Mouse (Mus musculus) midbrain, embryonic 12.5 days (tissue): ENCODE results near the gene Pold1. TPM values are rescaled to one million over a fixed set of nuclear protein-coding genes. Genes with fewer than 3 reads are reported as not detected.

Experiments used
- ATAC-seq: fragments of 200-750 bp; cut with Nextera tagmentation; 2 replicates; pipeline ENCODE4 v1.8.0; 2017; ENCODE audit warnings: low read depth, moderate TSS enrichment, moderate library complexity; ENCODE audit not compliant: low FRiP score
- H3K27ac ChIP-seq: fragments of 300-500 bp; sonication (generic); replicated peaks from 2 replicates; pipeline ENCODE4 v1.5.1; 2016; ENCODE audit warnings: mild to moderate bottlenecking
- H3K27me3 ChIP-seq: fragments of 300-500 bp; sonication (generic); 2 replicates; pipeline ENCODE4 v1.6.1; 2016; ENCODE audit warnings: mild to moderate bottlenecking
- H3K36me3 ChIP-seq: fragments of 300-500 bp; sonication (generic); 2 replicates; pipeline ENCODE4 v1.6.1; 2016
- H3K4me1 ChIP-seq: fragments of 300-500 bp; sonication (generic); 2 replicates; pipeline ENCODE4 v1.6.1; 2016
- H3K4me2 ChIP-seq: fragments of 300-500 bp; sonication (generic); replicated peaks from 2 replicates; pipeline ENCODE4 v1.6.1; 2016; ENCODE audit warnings: mild to moderate bottlenecking, moderate library complexity
- H3K4me3 ChIP-seq: fragments of 300-500 bp; sonication (generic); 2 replicates; pipeline ENCODE4 v1.5.1; 2016; ENCODE audit warnings: mild to moderate bottlenecking
- H3K9ac ChIP-seq: fragments of 300-500 bp; sonication (generic); replicated peaks from 2 replicates; pipeline ENCODE4 v1.6.1; 2016; ENCODE audit warnings: mild to moderate bottlenecking, moderate library complexity
- H3K9me3 ChIP-seq: fragments of 300-500 bp; sonication (generic); 2 replicates; pipeline ENCODE4 v1.6.1; 2016; ENCODE audit warnings: mild to moderate bottlenecking
- WGBS: fragments of 180-500 bp; shearing (Covaris S2); methylation state at CpG from one replicate; pipeline ENCODE4 v1.1.7; 2016; 5-methylcytosine and 5-hydroxymethylcytosine counted together
- polyA plus RNA-seq: library from polyadenylated mRNA; unstranded; fragments of >200 nt; fragmentation: Nextera tagmentation; extraction: Ambion mirVana; gene quantifications from 2 replicates; pipeline ENCODE4 v1.2.1, GENCODE M21; 2016

Gene Pold1
- polyA plus RNA-seq, 1 experiment from 2014 or later: 96.0 TPM

DNA sequence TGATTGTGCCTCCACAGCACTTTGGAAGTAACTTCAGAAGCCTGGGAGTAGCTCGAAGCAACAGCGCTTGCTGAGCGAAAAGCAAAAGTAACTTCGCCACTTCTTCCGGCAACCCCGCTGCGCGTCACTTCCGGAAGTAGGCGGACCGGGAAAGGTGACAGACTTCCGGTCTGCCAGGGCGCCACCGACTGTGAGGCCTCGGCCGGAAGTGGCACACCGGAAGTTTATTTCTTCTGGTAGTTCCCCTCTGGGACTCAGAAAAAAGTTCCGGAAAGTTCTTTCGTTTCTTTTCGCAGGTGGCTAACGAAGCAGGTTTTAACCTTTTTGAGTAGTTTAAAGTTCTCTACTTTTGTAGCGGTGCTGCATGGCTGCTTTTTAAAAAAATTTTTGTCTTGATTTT is 5.2 kb upstream of the Pold1 start, which contains the start of gene Nr1h2:
TSS of gene Nr1h2 (minus strand) at position 126 of the 400 bp plus-strand sequence.
- Histone ChIP-seq H3K4me3 (peak within 1 kb of the TSS; percentile 83), H3K4me1 (peaks cover 13% of the 10 kb centered on the region), H3K27me3 (peaks cover 8% of the 10 kb centered on the region; the same call in 1 of the 2 replicates), H3K36me3 (peaks cover 31% of the 10 kb centered on the region), H3K9me3 (no peaks in the 10 kb centered on the region), H3K9ac (peak within 1 kb of the TSS; percentile 64), H3K4me2 (peak within 1 kb of the TSS; percentile 60), H3K27ac (peak within 1 kb of the TSS; percentile 90)
- peak; percentile 71 for ATAC-seq
- under 1% methylated on average over 22 of the region's 22 CpGs for WGBS

DNA sequence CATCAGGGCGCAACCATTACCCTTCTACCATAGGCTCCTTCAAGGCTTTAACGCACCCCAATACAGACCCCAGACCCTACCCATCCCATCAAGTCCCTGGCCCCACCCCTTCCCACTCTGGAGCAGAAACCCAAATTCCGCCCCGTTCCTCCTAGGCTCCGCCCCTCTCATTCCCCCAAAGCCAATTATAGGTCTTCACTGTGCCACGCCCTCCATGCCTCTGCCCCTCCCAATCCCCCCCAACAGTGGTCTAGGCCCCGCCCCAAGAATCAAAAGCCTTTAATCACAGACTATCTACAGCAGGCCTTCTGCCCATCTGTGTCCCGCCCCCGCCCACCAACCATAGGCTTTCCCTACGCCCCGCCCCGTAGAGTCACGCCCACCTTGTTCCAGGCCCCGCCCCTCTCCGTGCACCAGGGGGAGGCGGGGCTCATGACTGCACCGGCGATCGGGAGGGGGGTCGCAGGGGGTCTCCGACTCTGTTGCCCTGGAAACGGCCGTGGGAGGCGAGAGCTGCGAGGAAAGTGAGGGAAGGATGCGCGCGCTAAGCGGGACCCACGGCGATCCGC is 4.6 kb upstream of the Pold1 start:
- H3K4me3 ChIP-seq: peak overlapping the region; percentile 83
- H3K27me3 ChIP-seq: peaks cover 8% of the 10 kb centered on the region; the same call in 1 of the 2 replicates
- H3K27ac ChIP-seq: peak overlapping the region; percentile 90
- ATAC-seq: peak; percentile 71
- no peaks in the 10 kb centered on the region for H3K9me3 ChIP-seq
- H3K36me3 ChIP-seq: peaks cover 31% of the 10 kb centered on the region
- under 1% methylated on average over 32 of the region's 32 CpGs for WGBS
- H3K4me1 ChIP-seq: peaks cover 13% of the 10 kb centered on the region
- peak overlapping the region; percentile 60 for H3K4me2 ChIP-seq
- peak overlapping the region; percentile 64 for H3K9ac ChIP-seq

DNA sequence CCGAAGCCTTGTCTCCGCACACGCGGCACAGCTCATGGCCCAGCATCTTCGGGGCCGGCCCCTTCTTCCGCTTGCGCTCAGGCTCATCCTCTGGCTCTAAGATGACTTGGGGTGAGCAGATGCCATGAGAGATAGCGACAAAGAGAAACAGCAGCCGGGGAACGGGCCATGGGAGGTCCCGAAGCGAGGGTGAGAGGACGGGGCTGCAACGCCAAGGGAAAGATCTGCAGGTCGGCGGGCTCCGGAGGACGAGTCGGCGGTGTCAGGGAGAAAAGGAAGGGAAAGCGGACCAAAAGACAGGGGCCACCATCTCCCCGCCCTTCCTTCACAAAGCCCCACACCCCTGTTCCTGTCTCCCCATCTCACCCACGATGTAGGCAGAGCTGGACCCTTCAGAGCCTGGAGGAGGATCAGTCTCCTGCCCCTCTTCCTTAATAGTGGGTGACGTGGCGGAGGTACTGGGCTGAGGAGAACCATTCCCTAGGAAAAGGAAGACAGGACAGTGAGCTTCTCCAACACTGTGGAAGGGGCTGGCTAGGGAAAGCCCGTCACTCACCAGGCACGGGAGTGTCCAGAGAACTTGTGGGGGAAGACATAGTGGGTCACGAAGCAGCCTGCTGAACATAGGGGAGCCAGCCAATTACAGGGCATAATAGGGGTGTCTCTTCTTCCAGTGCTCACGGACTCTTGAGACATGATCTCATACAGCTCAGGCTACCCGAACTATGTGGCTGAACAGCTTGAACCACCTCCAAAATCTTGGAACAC is 3.7 kb upstream of the Pold1 start:
- peak overlapping the region; percentile 83; the same call in 1 of the 2 replicates for H3K4me3 ChIP-seq
- peaks cover 21% of the 10 kb centered on the region for H3K4me1 ChIP-seq
- WGBS: 86% methylated on average over 31 of the region's 31 CpGs
- H3K36me3 ChIP-seq: peaks cover 31% of the 10 kb centered on the region
- peaks cover 8% of the 10 kb centered on the region; the same call in 1 of the 2 replicates for H3K27me3 ChIP-seq
- H3K27ac ChIP-seq: no peak overlapping the region
- H3K9ac ChIP-seq: no peak overlapping the region
- no peaks in the 10 kb centered on the region for H3K9me3 ChIP-seq
- peak overlapping the region; percentile 60 for H3K4me2 ChIP-seq
- no peak for ATAC-seq

DNA sequence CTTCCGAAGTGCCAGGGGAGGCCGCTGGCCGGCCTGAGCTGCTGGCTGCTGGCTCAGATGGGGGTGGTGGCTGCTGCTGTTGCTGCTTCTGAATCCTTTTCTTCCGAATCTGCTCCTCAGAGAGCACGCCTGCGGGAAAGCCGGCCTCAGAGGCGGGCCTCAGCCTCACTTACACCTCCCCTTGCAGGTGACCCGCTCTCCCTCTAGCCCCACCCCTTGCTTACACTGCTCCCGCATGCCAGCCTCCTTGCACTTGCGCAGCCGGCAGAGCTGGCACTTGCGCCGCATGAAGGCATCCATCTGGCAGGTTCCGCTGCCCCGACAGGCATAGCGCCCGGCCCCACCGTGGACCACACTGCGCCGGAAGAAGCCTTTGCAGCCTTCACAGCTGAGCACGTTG is 3.1 kb upstream of the Pold1 start:
- Histone ChIP-seq H3K4me3 (no peak overlapping the region), H3K9me3 (no peaks in the 10 kb centered on the region), H3K27ac (no peak overlapping the region), H3K36me3 (peaks cover 31% of the 10 kb centered on the region), H3K9ac (no peak overlapping the region), H3K27me3 (peaks cover 8% of the 10 kb centered on the region; the same call in 1 of the 2 replicates), H3K4me2 (no peak overlapping the region), H3K4me1 (peaks cover 26% of the 10 kb centered on the region)
- no peak for ATAC-seq
- WGBS: 83% methylated on average over 22 of the region's 22 CpGs

DNA sequence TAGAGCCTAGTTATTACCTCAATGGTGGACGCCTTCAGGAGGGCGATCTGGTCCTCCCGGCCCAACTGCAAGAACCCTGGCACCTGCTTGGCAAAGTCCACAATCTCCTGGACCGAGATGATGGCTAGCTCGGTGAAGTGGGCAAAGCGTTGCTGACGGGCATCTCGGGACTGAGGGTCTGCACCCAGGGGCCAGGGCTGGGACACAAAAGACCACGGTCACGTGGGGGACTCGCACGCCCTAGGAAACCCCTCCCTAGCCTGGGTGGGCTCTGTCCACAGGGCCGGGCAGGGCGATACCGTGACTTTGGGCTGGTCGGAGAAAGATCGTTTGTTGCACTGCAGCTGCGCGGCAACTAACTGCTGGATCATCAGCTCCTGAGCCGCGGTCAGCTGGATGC is 2.7 kb upstream of the Pold1 start:
- 94% methylated on average over 21 of the region's 21 CpGs for WGBS
- ATAC-seq: no peak
- H3K4me1 ChIP-seq: peaks cover 26% of the 10 kb centered on the region
- no peak overlapping the region for H3K4me3 ChIP-seq
- no peak overlapping the region for H3K27ac ChIP-seq
- no peaks in the 10 kb centered on the region for H3K9me3 ChIP-seq
- H3K27me3 ChIP-seq: peaks cover 8% of the 10 kb centered on the region; the same call in 1 of the 2 replicates
- no peak overlapping the region for H3K9ac ChIP-seq
- peaks cover 31% of the 10 kb centered on the region for H3K36me3 ChIP-seq
- no peak overlapping the region for H3K4me2 ChIP-seq

DNA sequence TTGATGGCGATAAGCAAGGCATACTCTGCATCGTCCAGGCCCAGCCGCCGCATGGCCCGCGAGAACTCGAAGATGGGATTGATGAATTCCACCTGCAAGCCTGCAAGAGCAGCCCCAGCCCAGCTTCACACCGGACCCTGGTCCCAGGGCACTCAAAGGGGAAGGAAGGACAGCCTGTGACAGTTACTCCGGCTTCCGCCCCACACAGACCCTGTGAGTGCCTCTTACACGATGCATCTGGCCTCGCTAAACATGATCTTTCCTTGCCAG is 1.7 kb upstream of the Pold1 start:
- no peak overlapping the region for H3K9ac ChIP-seq
- ATAC-seq: no peak
- H3K36me3 ChIP-seq: peaks cover 31% of the 10 kb centered on the region
- WGBS: 96% methylated on average over 12 of the region's 12 CpGs
- H3K4me1 ChIP-seq: peaks cover 26% of the 10 kb centered on the region
- H3K9me3 ChIP-seq: no peaks in the 10 kb centered on the region
- no peak overlapping the region for H3K4me2 ChIP-seq
- H3K4me3 ChIP-seq: no peak overlapping the region
- H3K27me3 ChIP-seq: 0 out of 2 replicates have a peak, but pooled peaks cover 2% of the 10 kb centered on the region
- no peak overlapping the region for H3K27ac ChIP-seq

DNA sequence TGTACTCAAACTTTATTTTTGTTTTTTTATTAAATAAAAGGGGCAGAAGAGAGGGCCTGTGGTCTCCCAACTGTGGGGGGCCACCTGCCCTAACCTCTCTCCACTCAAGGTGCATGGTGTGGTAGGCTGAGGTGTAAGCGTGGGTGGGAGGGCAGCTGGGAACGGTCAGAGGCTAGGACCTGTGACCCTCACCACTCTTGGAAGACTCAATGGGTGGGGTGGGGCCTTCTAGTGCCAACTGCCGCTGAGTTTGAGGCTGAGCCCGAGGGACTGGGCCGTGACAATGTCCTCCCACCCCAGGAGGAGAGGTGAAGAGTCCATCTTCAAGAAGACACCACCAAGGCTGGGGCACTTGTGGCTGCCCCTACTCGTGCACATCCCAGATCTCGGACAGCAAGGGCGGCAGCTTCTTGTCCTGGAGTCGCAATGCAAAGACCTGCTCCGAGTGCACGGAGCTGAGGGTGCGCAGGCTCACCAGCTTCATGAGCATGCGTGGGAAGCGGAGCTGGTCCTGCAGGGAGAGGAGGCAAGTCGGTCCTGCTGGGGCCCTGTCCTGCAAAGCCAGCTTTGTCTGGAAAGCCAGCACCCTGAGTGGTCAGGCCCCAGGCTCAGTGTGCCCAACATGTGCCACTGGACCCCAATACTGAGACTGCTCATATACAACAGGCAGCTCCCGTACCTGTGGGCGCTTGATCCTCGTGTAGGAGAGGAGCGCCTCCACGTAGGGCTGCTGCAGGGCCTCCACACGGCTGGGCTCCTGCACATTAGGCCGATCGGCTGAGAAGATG is 1.2 kb upstream of the Pold1 start:
- H3K9me3 ChIP-seq: no peaks in the 10 kb centered on the region
- no peak overlapping the region for H3K4me3 ChIP-seq
- H3K27me3 ChIP-seq: no peaks in the 10 kb centered on the region
- peaks cover 31% of the 10 kb centered on the region for H3K36me3 ChIP-seq
- no peak overlapping the region for H3K4me2 ChIP-seq
- H3K27ac ChIP-seq: no peak overlapping the region
- WGBS: 95% methylated on average over 23 of the region's 23 CpGs
- ATAC-seq: no peak
- H3K4me1 ChIP-seq: peaks cover 26% of the 10 kb centered on the region
- H3K9ac ChIP-seq: no peak overlapping the region

DNA sequence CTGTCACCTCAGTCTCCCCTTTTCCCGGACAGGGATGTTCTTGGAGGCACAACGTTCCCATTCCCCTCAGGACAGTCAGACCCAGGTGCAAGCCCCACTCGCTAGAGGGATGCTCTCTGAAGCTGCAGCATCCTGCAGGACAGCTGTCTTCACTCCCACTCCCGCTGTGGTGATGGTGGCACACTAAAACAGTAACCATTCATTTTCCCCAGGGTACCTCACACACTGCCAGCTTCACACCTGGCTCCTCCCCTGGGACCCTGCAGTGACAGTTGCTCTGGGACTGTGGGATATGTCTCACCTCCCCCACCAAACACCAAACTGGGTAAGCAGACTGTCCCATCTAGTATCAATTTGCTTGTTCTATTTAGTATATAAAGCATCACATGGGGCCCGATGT is 924 bp downstream of the Pold1 start:
- ATAC-seq: no peak

DNA sequence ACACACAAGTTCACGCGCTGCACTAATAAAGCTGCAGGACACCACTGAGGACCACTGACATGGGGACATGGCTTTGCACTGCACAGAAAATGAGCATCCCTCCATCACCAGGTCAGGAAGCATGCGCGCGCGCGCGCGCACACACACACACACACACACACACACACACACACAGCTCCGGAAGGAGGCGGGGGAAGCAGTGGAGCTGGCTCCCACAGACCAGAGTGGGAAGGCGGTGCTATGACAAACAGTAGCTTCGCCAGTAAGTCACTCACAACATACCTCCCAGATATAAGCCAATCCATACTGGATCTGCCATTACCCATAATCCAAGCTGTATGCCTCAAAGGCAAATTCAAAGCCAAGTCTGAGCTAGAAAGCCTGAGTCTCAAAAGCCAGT is 1.6 kb downstream of the Pold1 start:
- ATAC-seq: no peak
- peaks cover 35% of the 10 kb centered on the region for H3K36me3 ChIP-seq
- WGBS: 98% methylated on average over 11 of the region's 13 CpGs

More for the DNA sequence above, 924 bp downstream of the Pold1 start:
- Histone ChIP-seq H3K4me3 (peak overlapping the region; percentile 64), H3K27me3 (no peaks in the 10 kb centered on the region), H3K36me3 (peaks cover 31% of the 10 kb centered on the region), H3K27ac (no peak overlapping the region), H3K4me2 (peak overlapping the region; percentile 87), H3K4me1 (peaks cover 18% of the 10 kb centered on the region), H3K9me3 (no peaks in the 10 kb centered on the region), H3K9ac (peak overlapping the region; percentile 67)
- WGBS: 29% methylated on average over 5 of the region's 5 CpGs

DNA sequence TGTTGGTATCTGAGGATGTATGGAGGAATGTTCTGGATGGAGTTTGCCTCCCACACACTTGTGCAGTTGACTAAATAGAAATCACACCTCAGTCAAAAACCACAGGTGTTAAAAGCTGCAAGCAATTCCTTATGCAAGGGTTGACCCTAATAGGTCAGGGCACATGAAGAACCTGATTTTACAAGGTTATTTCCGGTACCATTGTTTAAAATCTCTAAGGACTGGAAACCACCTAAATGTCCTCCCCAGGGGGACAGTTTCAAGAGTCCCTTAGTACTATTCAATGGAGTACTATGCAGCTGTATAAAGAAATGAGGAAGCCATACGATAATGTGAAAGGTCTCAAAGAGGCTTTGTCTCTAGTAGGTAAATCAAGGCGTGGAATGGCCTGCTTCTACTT is 2.4 kb downstream of the Pold1 start:
- peaks cover 35% of the 10 kb centered on the region for H3K36me3 ChIP-seq
- H3K4me2 ChIP-seq: no peak overlapping the region
- no peak for ATAC-seq
- no peaks in the 10 kb centered on the region for H3K27me3 ChIP-seq
- H3K27ac ChIP-seq: no peak overlapping the region
- H3K9me3 ChIP-seq: no peaks in the 10 kb centered on the region
- 92% methylated on average over 3 of the region's 3 CpGs for WGBS
- H3K4me3 ChIP-seq: no peak overlapping the region
- peaks cover 14% of the 10 kb centered on the region for H3K4me1 ChIP-seq
- H3K9ac ChIP-seq: no peak overlapping the region

More for the DNA sequence above, 1.6 kb downstream of the Pold1 start:
- Histone ChIP-seq H3K4me3 (no peak overlapping the region), H3K9me3 (no peaks in the 10 kb centered on the region), H3K9ac (peak overlapping the region; percentile 67; the same call in 1 of the 2 replicates), H3K27ac (no peak overlapping the region), H3K27me3 (no peaks in the 10 kb centered on the region), H3K4me1 (peaks cover 14% of the 10 kb centered on the region), H3K4me2 (peak overlapping the region; percentile 87)

DNA sequence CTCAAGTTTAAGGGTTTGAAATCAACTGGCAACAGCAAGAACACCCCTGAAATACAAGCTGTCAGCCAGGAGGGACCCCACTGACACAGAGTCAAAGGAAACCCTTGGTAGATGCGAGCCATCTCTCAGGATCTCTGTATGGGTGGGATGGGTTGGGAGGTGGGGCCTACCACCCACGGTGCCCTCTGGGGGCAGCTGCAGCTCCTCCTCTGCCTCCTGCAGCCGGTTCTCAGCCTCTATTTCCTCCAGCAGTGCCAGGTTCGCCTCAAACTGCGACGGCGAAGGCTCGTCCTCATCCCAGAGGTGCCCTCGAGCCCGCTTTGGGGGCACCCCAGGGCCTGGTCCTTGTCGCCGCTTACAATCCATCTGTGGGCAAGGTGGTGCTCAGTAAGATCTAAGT is 5.6 kb downstream of the Pold1 start:
- H3K9me3 ChIP-seq: no peaks in the 10 kb centered on the region
- H3K4me3 ChIP-seq: no peak overlapping the region
- ATAC-seq: no peak
- no peaks in the 10 kb centered on the region for H3K27me3 ChIP-seq
- peaks cover 47% of the 10 kb centered on the region for H3K36me3 ChIP-seq
- H3K27ac ChIP-seq: no peak overlapping the region
- no peak overlapping the region for H3K9ac ChIP-seq
- H3K4me2 ChIP-seq: no peak overlapping the region
- H3K4me1 ChIP-seq: peaks cover 13% of the 10 kb centered on the region
- 81% methylated on average over 12 of the region's 12 CpGs for whole genome bisulfite sequencing

DNA sequence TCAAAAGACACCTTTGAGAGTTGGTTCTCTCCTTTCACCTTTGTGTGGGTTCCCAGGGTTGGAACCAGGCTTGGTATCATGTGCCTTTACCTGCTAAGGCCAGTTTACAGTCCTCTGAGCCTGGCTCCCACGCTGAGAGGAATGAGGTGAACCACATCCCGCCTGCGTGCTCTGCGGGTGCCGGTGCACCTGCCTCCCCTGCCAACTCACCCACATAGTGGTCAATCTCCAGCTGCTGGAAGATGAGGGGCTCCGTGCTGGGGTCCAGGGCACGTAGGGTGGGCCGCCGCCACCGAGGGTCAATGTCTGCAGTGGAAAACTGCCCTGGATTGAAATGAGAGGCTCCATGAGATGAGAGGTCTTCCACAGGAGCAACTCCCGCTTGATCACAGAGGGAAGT is 6.1 kb downstream of the Pold1 start:
- no peak overlapping the region for H3K4me2 ChIP-seq
- peaks cover 52% of the 10 kb centered on the region for H3K36me3 ChIP-seq
- WGBS: 96% methylated on average over 11 of the region's 11 CpGs
- H3K9ac ChIP-seq: no peak overlapping the region
- no peaks in the 10 kb centered on the region for H3K9me3 ChIP-seq
- H3K27ac ChIP-seq: no peak overlapping the region
- no peak overlapping the region for H3K4me3 ChIP-seq
- peaks cover 7% of the 10 kb centered on the region for H3K4me1 ChIP-seq
- no peak for ATAC-seq
- H3K27me3 ChIP-seq: no peaks in the 10 kb centered on the region
